Mouse (Mus musculus) T-cell, adult 2 months (primary cell): ENCODE measurements around the gene Qdpr.

Source experiments
- DNase-seq: peaks from one replicate; pipeline ENCODE4 v3.0.0; 2022; ENCODE audit warnings: low spot score

Gene Qdpr

GRCm38 (mm10) chr5:45449831-45450716, at the start of gene Qdpr:
TSS of gene Qdpr (minus strand) at chr5:45450236.
- DNase-seq = peak; percentile 97

DNA sequence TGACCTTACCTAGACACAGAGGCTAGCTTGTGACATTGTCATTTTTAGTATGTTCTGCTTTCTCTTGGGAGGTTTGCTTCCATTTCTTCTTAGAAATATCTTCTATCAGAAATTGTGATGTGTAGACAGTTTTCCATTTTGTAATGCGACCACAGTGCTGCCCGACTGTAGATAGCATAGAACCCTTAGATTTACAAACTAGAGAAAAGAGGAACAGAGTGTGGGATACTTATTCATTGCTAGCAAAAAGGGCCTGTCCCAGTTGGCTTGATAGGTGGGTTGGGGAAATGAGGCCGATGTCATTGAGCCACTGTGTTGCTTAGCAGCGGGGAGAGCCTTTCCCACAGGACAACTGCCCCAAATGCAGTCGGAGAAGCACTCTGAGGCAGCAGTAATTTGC, 47.5 kb upstream of the Qdpr start:
- DNase-seq = no peak

GRCm38 (mm10) chr5:45496930-45497550, 47.0 kb upstream of the Qdpr start:
- no peak for DNase-seq

DNA sequence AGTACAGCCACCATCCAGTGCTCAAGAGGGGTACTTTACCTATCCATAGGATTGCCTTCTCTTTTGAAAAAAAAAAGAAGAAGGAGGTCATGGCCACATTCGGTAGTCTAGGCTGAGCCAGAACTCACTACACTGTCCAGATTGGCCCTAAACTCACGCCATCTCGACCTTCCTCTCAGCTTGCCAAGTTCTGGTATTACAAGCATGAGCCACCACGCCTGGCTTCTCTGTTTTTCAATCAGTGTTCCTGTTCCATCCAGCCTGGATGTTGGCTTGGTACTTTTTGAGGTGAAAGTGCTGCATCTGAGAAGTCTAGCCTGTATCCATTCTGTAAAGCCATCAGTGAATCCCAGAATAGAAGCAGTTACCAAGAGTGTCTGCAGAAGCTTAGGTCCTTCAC, 46.4 kb upstream of the Qdpr start:
- DNase-seq = no peak

GRCm38 (mm10) chr5:45496042-45496441, 46.0 kb upstream of the Qdpr start:
- no peak for DNase-seq

GRCm38 (mm10) chr5:45495429-45495975, 45.5 kb upstream of the Qdpr start:
- DNase-seq = no peak

- DNase-seq = no peak
Observed at GRCm38 (mm10) chr5:45494093-45494755, 44.2 kb upstream of the Qdpr start.

DNA sequence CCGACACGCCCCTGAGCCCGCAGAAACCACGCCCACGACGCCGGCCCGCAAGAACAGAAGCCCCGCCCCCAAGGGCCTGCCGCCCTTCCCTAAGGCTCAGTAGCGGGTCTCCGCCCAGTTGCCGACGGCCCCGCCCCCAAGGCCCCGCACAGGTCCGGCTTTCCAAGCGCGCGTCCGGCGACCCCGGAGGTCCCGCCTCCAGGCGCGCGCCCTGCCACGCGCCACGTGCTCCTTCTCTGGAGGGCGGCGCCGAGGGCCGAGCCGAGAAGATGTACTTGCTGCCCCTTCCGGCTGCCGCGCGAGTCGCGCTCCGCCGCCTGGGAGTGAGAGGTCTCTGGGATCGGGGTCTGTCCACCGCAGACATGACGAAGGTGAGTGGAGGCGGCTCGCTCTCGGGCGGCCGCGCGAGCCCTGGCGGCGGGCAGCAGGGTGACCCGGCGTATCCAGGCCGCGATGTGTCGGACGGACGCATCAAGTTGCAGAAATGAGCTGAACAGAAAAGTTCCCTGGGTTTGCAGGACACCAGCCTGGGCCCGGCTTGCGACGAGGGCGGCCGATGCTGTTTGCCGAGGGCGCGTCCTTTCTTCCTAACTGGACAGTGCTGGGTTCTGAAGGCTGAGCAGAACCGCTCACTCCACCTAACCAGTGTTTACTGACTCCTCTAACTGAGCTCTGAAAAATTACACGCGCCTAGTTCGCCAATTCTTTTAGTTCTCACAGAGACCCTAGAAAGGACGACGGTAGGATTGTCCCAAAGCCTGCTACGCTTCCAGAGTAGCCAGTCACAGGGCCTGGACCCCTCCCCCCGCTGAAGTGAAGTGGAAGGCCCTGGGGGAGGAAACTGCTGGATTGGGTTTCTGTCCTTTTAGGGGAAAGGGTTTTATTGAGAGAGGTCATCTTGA, 43.4 kb upstream of the Qdpr start, which contains the start of gene Lap3:
Lap3 (plus strand) TSS at position 184 of the 902 bp plus-strand sequence.
- DNase-seq = peak; percentile 97

GRCm38 (mm10) chr5:45491776-45492175, 41.7 kb upstream of the Qdpr start:
- DNase-seq = no peak

GRCm38 (mm10) chr5:45483654-45484053, 33.6 kb upstream of the Qdpr start:
- no peak for DNase-seq

GRCm38 (mm10) chr5:45482607-45483006, 32.6 kb upstream of the Qdpr start:
- no peak for DNase-seq

GRCm38 (mm10) chr5:45481125-45481524, 31.1 kb upstream of the Qdpr start:
- no peak for DNase-seq

GRCm38 (mm10) chr5:45480066-45480465, 30.0 kb upstream of the Qdpr start:
- no peak for DNase-seq

DNA sequence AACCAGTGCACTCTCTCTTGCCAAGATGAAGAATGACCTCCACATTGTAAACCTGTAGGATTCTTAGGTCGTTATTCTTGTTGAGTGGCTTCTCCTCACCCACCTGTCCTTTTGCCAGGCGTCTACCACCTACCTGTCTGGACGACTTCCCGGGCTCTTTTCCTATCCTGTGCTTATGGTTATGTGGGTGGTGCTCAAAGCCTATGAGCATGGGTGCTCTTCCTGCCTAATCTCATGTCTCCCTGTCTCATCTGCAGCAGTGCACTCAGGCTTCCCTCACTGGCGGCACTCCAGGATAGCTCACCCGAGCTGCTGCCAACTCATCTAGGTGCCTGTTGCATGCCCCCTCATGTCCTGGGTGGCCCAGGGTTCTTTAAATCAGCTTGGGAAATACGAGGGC, 27.6 kb upstream of the Qdpr start:
- DNase-seq = no peak

- no peak for DNase-seq
Observed at GRCm38 (mm10) chr5:45476288-45476687, 26.3 kb upstream of the Qdpr start.

GRCm38 (mm10) chr5:45475771-45476170, 25.7 kb upstream of the Qdpr start:
- no peak for DNase-seq

DNA sequence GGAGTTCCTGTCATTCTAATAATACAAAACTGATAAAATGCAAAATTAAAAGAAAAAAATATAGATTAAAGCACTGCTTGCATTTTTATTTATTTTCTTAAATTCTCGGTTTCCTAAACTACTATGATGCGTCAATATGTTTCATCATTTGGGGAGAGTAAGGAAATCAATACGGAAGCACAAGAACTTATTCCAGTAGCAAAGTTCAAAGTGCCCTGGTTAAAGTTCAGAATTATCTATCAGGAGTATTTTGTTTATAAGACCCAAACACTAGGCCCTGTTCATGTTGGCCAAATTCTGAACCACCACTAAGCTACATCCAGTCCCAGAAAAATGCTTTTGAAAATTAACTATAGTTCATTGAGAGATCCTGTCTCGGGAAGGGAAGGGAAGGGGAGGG, 24.7 kb upstream of the Qdpr start:
- no peak for DNase-seq

GRCm38 (mm10) chr5:45474215-45474614, 24.2 kb upstream of the Qdpr start:
- DNase-seq = peak; percentile 49

DNA sequence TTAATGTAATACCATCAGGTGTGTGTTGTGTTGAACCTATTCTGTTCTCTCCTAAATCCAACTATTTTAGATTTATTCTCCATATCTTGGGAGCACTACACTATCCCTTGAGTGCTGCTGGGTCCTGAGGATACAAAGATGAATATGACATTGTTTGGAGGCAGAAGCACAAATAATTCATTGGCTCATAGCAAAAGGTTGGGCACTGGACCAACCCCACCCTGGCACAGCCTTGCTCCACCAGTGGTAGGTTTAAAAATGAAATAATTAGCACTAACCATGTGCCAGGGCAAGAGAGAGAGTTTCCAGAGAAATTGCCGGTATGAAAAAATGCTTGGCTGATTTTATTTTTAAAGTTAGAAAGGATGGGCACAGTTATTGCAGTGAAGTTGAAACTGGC, 23.5 kb upstream of the Qdpr start:
- no peak for DNase-seq

DNA sequence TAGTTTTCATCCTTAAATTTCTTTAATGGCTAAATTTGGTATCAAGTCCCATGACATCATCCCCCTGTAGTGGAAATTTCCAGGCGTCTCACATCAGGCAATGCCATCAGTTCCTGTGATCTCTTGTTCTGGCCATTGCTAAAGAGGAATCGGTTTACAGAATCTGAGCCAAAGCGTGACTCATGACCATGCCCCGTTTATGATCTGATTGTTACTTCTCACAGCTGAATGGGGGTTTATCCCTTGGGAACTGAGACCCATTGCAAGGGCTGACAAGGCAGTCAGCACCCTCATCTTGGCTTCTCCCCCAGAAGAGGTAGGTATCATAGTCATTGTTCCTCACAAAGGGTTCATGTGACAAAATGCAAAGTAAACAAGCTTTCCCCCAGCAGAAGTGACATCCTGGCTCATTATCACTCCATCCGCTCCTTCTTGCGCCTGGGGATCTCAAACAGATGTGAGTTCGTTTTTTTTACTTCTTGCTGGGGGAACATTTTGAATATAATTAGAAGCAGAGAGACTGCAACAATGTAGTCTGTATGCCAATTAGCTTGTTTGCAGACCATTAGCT, 22.9 kb upstream of the Qdpr start:
- DNase-seq = no peak

- no peak for DNase-seq
Observed at GRCm38 (mm10) chr5:45454456-45454855, 4.4 kb upstream of the Qdpr start.
